Mouse (Mus musculus): Measurements from ENCODE around the gene Ffar3.

- TF ChIP-seq CTCF (IDR thresholded peaks at IDR 0.05; ENCODE audit: low read depth) (no peak), EP300 (IDR thresholded peaks at IDR 0.05; ENCODE audit: low read depth) (no peak)
These were observed 15.7 kb downstream of the Ffar3 start for GRCm38 (mm10) chr7:30840306-30840705.

Measured in heart, postnatal 0 days (tissue).